Mouse (Mus musculus) MEL (cell line): Measurements from ENCODE around the gene Ung.

Experiments used
- CTCF ChIP-seq, 3 experiments: IDR thresholded peaks in 2 of 3; conservative IDR thresholded peaks in 1 of 3; 2 replicates each; pipeline ENCODE4 v1.5.1; 2011 to 2012; ENCODE audit warnings: low read length in 3 of 3, low read depth in 2 of 3, mild to moderate bottlenecking in 2 of 3, improper control_type of control experiment in 1 of 3, inconsistent platforms in 1 of 3, mixed read lengths in 1 of 3, moderate library complexity in 1 of 3; ENCODE audit not compliant: control insufficient read depth in 1 of 3, insufficient read depth in 1 of 3, poor library complexity in 1 of 3, severe bottlenecking in 1 of 3
- E2F4 ChIP-seq: IDR thresholded peaks from 2 replicates; pipeline ENCODE4 v1.6.1; 2011; ENCODE audit warnings: low read depth, low read length, improper control_type of control experiment, borderline replicate concordance
- ETS1 ChIP-seq: IDR thresholded peaks from 2 replicates; pipeline ENCODE4 v1.6.1; 2012; ENCODE audit warnings: low read depth, mild to moderate bottlenecking, inconsistent platforms, low read length, improper control_type of control experiment, moderate library complexity
- GATA1 ChIP-seq: IDR thresholded peaks from 2 replicates; pipeline ENCODE4 v1.6.1; 2011; ENCODE audit warnings: low read depth, low read length, improper control_type of control experiment
- KAT2A ChIP-seq: conservative IDR thresholded peaks from 2 replicates; pipeline ENCODE4 v1.6.1; 2012; ENCODE audit warnings: low read depth, low read length, improper control_type of control experiment, inconsistent platforms
- MYC ChIP-seq: IDR thresholded peaks from 2 replicates; pipeline ENCODE4 v1.6.1; 2011; ENCODE audit warnings: low read depth, mild to moderate bottlenecking, low read length, improper control_type of control experiment, moderate library complexity
- POLR2A ChIP-seq, 2 experiments: IDR thresholded peaks; 2 replicates each; pipeline ENCODE4 v1.6.1; 2011 to 2012; ENCODE audit warnings: low read length in 2 of 2, mild to moderate bottlenecking in 2 of 2, control low read depth in 1 of 2, improper control_type of control experiment in 1 of 2, low read depth in 1 of 2, moderate library complexity in 1 of 2; ENCODE audit not compliant: control insufficient read depth in 1 of 2, insufficient read depth in 1 of 2, poor library complexity in 1 of 2
- POLR2AphosphoS2 ChIP-seq: IDR thresholded peaks from 2 replicates; pipeline ENCODE4 v1.6.1; 2011; ENCODE audit warnings: low read length, improper control_type of control experiment
- RCOR1 ChIP-seq: IDR thresholded peaks from 2 replicates; pipeline ENCODE4 v1.6.1; 2012; ENCODE audit warnings: low read depth, mild to moderate bottlenecking, inconsistent platforms, low read length, improper control_type of control experiment
- TBP ChIP-seq: IDR thresholded peaks from 2 replicates; pipeline ENCODE4 v1.8.0; 2011; ENCODE audit warnings: low read depth, low read length, improper control_type of control experiment
- USF2 ChIP-seq, 2 experiments: IDR thresholded peaks; 2 replicates each; pipeline ENCODE4 v1.6.1; 2011 to 2012; ENCODE audit warnings: improper control_type of control experiment in 2 of 2, low read length in 2 of 2, borderline replicate concordance in 1 of 2, inconsistent platforms in 1 of 2, low read depth in 1 of 2, mild to moderate bottlenecking in 1 of 2; ENCODE audit not compliant: insufficient read depth in 1 of 2
- ZC3H11A ChIP-seq: IDR thresholded peaks from 2 replicates; pipeline ENCODE4 v1.6.1; 2012; ENCODE audit warnings: low read depth, mild to moderate bottlenecking, inconsistent platforms, low read length, improper control_type of control experiment
- ZMIZ1 ChIP-seq: IDR thresholded peaks from 2 replicates; pipeline ENCODE4 v1.6.1; 2012; ENCODE audit warnings: low read depth, mild to moderate bottlenecking, inconsistent platforms, low read length, improper control_type of control experiment, moderate library complexity

- TF ChIP-seq POLR2A (IDR thresholded peaks at IDR 0.05; ENCODE audit: control insufficient read depth in 1 of 2, insufficient read depth in 1 of 2, low read depth in 1 of 2, low read length in 2 of 2, poor library complexity in 1 of 2), result no peak
- no peak for TF ChIP-seq E2F4
- no peak for TF ChIP-seq POLR2AphosphoS2
- TF ChIP-seq ZMIZ1, result no peak
- no peak for TF ChIP-seq CTCF (IDR thresholded peaks at IDR 0.05 in 2 of 3, conservative IDR thresholded peaks at IDR 0.05 in 1 of 3; ENCODE audit: control insufficient read depth in 1 of 3, insufficient read depth in 1 of 3, low read depth in 2 of 3, low read length in 3 of 3, poor library complexity in 1 of 3, severe bottlenecking in 1 of 3)
- TF ChIP-seq RCOR1, result no peak
- TF ChIP-seq ZC3H11A, result no peak
- TF ChIP-seq KAT2A, result no peak
- TF ChIP-seq MYC, result no peak
- TF ChIP-seq USF2 (IDR thresholded peaks at IDR 0.05; ENCODE audit: borderline replicate concordance in 1 of 2, insufficient read depth in 1 of 2, low read depth in 1 of 2, low read length in 2 of 2), result no peak
- no peak for TF ChIP-seq TBP
- no peak for TF ChIP-seq ETS1
- no peak for TF ChIP-seq GATA1
These were observed 13.6 kb upstream of the Ung start for GRCm38 (mm10) chr5:114116586-114116985.
